Mouse (Mus musculus): Measurements from ENCODE around the gene Npcd.
A peak's percentile ranks its signal among the peaks of the same experiment; 100 is the strongest.

The Npcd gene

GRCm38 (mm10) chr15:79834130-79834880 lies at the start of gene Npcd, which contains the start of gene Cbx6:
Gene Npcd (minus strand): TSS chr15:79834237.
Gene Cbx6 (minus strand): TSS chr15:79834688.
- DNase-seq (ENCODE audit: low spot score) = peak; percentile 95

- DNase-seq (ENCODE audit: low spot score) = peak; percentile 97
These were observed 49.4 kb upstream of the Npcd start for GRCm38 (mm10) chr15:79883352-79883822.

GRCm38 (mm10) chr15:79882623-79883267 lies 48.7 kb upstream of the Npcd start:
- DNase-seq (ENCODE audit: low spot score) = no peak

- DNase-seq (ENCODE audit: low spot score) = no peak
These were observed 46.4 kb upstream of the Npcd start for GRCm38 (mm10) chr15:79880477-79880876.

- DNase-seq (ENCODE audit: low spot score) = peak; percentile 75
These were observed 45.3 kb upstream of the Npcd start for GRCm38 (mm10) chr15:79879319-79879718.

GRCm38 (mm10) chr15:79878725-79879136 lies 44.7 kb upstream of the Npcd start:
- DNase-seq (ENCODE audit: low spot score) = no peak

GRCm38 (mm10) chr15:79875261-79875995 lies 41.4 kb upstream of the Npcd start:
- DNase-seq (ENCODE audit: low spot score) = no peak

GRCm38 (mm10) chr15:79873995-79874394 lies 40.0 kb upstream of the Npcd start:
- no peak for DNase-seq (ENCODE audit: low spot score)

- DNase-seq (ENCODE audit: low spot score) = no peak
These were observed 39.5 kb upstream of the Npcd start for GRCm38 (mm10) chr15:79873545-79873944.

GRCm38 (mm10) chr15:79867260-79868002 lies 33.4 kb upstream of the Npcd start:
- DNase-seq (ENCODE audit: low spot score) = no peak

- DNase-seq (ENCODE audit: low spot score) = no peak
These were observed 25.8 kb upstream of the Npcd start for GRCm38 (mm10) chr15:79859821-79860220.

- no peak for DNase-seq (ENCODE audit: low spot score)
These were observed 24.9 kb upstream of the Npcd start for GRCm38 (mm10) chr15:79858979-79859378.

GRCm38 (mm10) chr15:79850143-79850542 lies 16.1 kb upstream of the Npcd start:
- no peak for DNase-seq (ENCODE audit: low spot score)

- DNase-seq (ENCODE audit: low spot score) = no peak
These were observed 13.1 kb upstream of the Npcd start for GRCm38 (mm10) chr15:79847100-79847499.

GRCm38 (mm10) chr15:79845986-79846385 lies 11.9 kb upstream of the Npcd start:
- DNase-seq (ENCODE audit: low spot score) = no peak

GRCm38 (mm10) chr15:79842985-79843384 lies 8.9 kb upstream of the Npcd start:
- no peak for DNase-seq (ENCODE audit: low spot score)

GRCm38 (mm10) chr15:79840281-79840680 lies 6.2 kb upstream of the Npcd start:
- no peak for DNase-seq (ENCODE audit: low spot score)

GRCm38 (mm10) chr15:79834881-79835260 lies 834 bp upstream of the Npcd start:
- DNase-seq (ENCODE audit: low spot score) = no peak

GRCm38 (mm10) chr15:79833251-79834050 lies 586 bp downstream of the Npcd start:
- no peak for DNase-seq (ENCODE audit: low spot score)

GRCm38 (mm10) chr15:79832064-79832900 lies 1.8 kb downstream of the Npcd start:
- DNase-seq (ENCODE audit: low spot score) = peak; percentile 73

All from urinary bladder, postnatal 25 days (tissue).